Mouse (Mus musculus): Measurements from ENCODE around the gene Map3k21. TPM values are rescaled to one million over a fixed set of nuclear protein-coding genes. Genes with fewer than 3 reads are reported as not detected.

Map3k21 gene
- total and polyA plus RNA-seq, 2 experiments from 2014 or later: 0.89 to 3.7 TPM

DNA sequence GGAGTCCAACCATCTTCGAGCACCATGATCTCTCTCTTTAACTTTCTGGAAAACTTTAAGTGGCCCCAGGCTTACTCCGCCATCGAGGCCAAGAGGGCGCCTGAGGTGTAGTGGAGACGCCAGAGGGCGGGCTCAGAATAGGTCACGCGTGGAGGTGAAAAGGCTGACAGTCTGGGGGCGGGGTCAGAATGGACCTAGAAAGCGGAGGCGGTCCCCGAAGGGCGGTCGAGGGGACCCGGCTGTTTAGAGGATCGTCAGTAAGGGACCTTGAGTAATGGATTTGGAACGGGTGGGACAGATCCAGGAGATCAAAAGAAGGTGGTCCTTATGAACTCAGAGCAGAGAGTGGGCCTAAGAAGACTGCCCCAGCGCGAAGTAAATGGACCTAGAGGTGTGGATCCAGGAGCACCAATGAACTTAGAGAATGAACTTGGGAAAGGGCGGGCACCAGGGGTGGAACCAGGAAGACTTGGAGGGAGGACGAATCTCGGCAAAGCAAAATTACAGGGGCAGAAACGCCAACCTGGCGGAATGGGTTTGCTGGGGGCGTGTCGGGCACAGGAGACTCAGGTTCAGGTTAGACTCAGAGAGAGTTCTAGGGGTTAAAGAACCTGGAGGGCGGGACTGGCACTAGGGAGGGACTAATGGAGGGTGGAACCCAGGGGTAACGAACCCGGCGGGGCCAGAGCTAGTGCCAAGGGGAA lies 437 bp upstream of the Map3k21 start:
- H3K27ac ChIP-seq: no peak overlapping the region
- H3K9me3 ChIP-seq (ENCODE audit: low read length): no peaks in the 10 kb centered on the region
- ATAC-seq: no peak
- 0 out of 2 replicates have a peak, but pooled peaks cover 6% of the 10 kb centered on the region for H3K4me1 ChIP-seq (ENCODE audit: insufficient read depth, low read length)
- peak overlapping the region; percentile 98 for H3K4me2 ChIP-seq (ENCODE audit: low read depth, low read length)
- no peak for DNase-seq (ENCODE audit: low spot score)
- no peaks in the 10 kb centered on the region for H3K36me3 ChIP-seq (ENCODE audit: insufficient read depth, low read length)
- peak overlapping the region; percentile 63 for H3K9ac ChIP-seq (replicated peaks; ENCODE audit: low read length)
- 5% methylated on average over 30 of the region's 30 CpGs for WGBS
- H3K27me3 ChIP-seq (ENCODE audit: insufficient read depth, low read length): peaks cover 29% of the 10 kb centered on the region
- TF ChIP-seq CTCF (IDR thresholded peaks at IDR 0.05; ENCODE audit: low read depth): no peak
- peak overlapping the region; percentile 57 for H3K4me3 ChIP-seq (ENCODE audit: low read length)

DNA sequence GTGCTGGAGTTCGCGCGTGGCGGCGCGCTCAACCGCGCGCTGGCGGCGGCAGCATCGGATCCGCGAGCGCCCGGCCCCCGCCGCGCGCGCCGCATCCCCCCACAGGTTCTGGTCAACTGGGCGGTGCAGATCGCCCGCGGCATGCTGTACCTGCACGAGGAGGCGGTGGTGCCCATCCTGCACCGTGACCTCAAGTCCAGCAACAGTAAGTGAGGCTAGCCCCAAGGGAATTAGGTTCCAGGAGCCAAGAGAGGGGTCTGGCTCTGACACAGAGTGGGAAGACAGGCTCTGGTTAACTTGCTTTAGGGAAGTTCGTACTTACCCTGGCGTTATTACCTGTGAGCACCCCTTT lies 955 bp downstream of the Map3k21 start:
- H3K9ac ChIP-seq (replicated peaks; ENCODE audit: low read length): peak overlapping the region; percentile 63
- ATAC-seq: no peak; the same call in 1 of the 2 replicates
- no peaks in the 10 kb centered on the region for H3K9me3 ChIP-seq (ENCODE audit: low read length)
- H3K27me3 ChIP-seq (ENCODE audit: insufficient read depth, low read length): peaks cover 29% of the 10 kb centered on the region
- 0 out of 2 replicates have a peak, but pooled peaks cover 6% of the 10 kb centered on the region for H3K4me1 ChIP-seq (ENCODE audit: insufficient read depth, low read length)
- TF ChIP-seq CTCF (IDR thresholded peaks at IDR 0.05; ENCODE audit: low read depth): no peak
- no peak for DNase-seq (ENCODE audit: low spot score)
- H3K27ac ChIP-seq: no peak overlapping the region
- H3K4me2 ChIP-seq (ENCODE audit: low read depth, low read length): peak overlapping the region; percentile 98
- peak overlapping the region; percentile 57 for H3K4me3 ChIP-seq (ENCODE audit: low read length)
- 3% methylated on average over 27 of the region's 31 CpGs for WGBS
- no peaks in the 10 kb centered on the region for H3K36me3 ChIP-seq (ENCODE audit: insufficient read depth, low read length)

DNA sequence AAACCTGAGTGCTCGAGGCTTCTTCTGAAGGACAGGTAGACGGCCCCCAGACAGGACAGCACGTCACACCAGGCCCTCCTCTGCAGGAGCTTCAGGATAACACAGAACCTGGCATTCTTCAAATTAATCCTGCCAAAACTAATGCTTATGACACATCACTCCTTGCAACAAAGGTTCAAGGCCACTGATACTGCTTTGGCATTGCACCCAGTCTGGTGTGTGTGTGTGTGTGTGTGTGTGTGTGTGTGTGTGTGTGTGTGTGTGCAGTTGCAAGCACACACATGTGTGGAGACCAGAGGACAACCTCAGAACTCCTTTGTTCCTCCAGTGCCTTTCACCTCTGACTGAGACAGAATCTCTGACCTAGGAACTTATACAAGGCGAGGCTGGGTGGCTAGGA lies 3.0 kb downstream of the Map3k21 start:
- ATAC-seq (no peak), DNase-seq (ENCODE audit: low spot score) (no peak)
- Histone ChIP-seq H3K4me3 (ENCODE audit: low read length) (no peak overlapping the region), H3K9me3 (ENCODE audit: low read length) (no peaks in the 10 kb centered on the region), H3K27ac (no peak overlapping the region), H3K4me2 (ENCODE audit: low read depth, low read length) (no peak overlapping the region), H3K4me1 (ENCODE audit: insufficient read depth, low read length) (0 out of 2 replicates have a peak, but pooled peaks cover 6% of the 10 kb centered on the region), H3K36me3 (ENCODE audit: insufficient read depth, low read length) (no peaks in the 10 kb centered on the region), H3K27me3 (ENCODE audit: insufficient read depth, low read length) (peaks cover 29% of the 10 kb centered on the region), H3K9ac (replicated peaks; ENCODE audit: low read length) (no peak overlapping the region)
- 86% methylated on average over 4 of the region's 4 CpGs for WGBS
- no peak for TF ChIP-seq CTCF (IDR thresholded peaks at IDR 0.05; ENCODE audit: low read depth)

DNA sequence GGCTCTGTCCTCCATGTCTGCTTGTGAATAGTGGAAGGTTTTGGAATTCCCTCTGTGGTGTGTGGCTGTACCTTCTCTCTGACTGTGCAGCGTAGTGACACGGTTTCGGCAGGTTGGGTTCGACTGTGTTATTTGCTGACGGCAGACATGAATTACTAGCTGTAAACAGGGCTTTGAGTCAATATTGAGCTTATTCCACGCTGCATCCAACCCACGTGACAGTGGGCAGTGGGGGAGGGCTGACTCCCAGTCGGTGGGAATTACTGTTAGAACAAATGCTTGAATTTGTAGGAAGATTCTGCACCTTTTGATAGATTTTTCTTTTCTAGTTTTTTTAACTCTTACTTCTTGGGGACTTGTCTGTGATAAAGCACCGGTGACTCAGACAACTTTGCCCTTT lies 4.1 kb downstream of the Map3k21 start:
- Histone ChIP-seq H3K36me3 (ENCODE audit: insufficient read depth, low read length) (no peaks in the 10 kb centered on the region), H3K4me1 (ENCODE audit: insufficient read depth, low read length) (0 out of 2 replicates have a peak, but pooled peaks cover 6% of the 10 kb centered on the region), H3K27me3 (ENCODE audit: insufficient read depth, low read length) (peaks cover 27% of the 10 kb centered on the region), H3K9me3 (ENCODE audit: low read length) (no peaks in the 10 kb centered on the region), H3K4me2 (ENCODE audit: low read depth, low read length) (no peak overlapping the region), H3K9ac (replicated peaks; ENCODE audit: low read length) (no peak overlapping the region), H3K27ac (no peak overlapping the region), H3K4me3 (ENCODE audit: low read length) (no peak overlapping the region)
- WGBS: 84% methylated on average over 9 of the region's 9 CpGs
- ATAC-seq (no peak), DNase-seq (ENCODE audit: low spot score) (no peak)
- no peak for TF ChIP-seq CTCF (IDR thresholded peaks at IDR 0.05; ENCODE audit: low read depth)

DNA sequence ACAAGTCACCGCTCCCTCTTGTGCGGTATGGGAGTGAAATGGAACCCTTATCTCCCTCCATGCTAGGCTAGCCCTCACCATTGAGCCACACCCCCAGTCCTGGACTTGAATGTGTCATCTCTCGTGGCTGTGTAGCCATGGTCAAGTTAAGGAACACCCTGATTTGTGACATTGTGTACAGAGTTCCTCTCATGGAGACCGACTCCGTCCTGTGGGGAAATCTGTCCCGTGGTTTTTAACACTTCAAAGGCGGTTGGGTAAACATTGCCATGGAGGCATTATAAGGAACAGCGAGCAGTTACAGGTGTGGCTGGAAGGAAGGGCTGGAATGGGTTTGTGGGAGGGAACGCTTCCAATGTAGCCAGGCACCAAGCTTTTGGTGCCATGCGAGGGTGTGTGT lies 6.8 kb downstream of the Map3k21 start:
- Histone ChIP-seq H3K36me3 (ENCODE audit: insufficient read depth, low read length) (no peaks in the 10 kb centered on the region), H3K4me1 (ENCODE audit: insufficient read depth, low read length) (no peaks in the 10 kb centered on the region), H3K4me2 (ENCODE audit: low read depth, low read length) (no peak overlapping the region), H3K27me3 (ENCODE audit: insufficient read depth, low read length) (peaks cover 1% of the 10 kb centered on the region; the same call in 1 of the 2 replicates), H3K9me3 (ENCODE audit: low read length) (no peaks in the 10 kb centered on the region), H3K27ac (no peak overlapping the region), H3K9ac (replicated peaks; ENCODE audit: low read length) (no peak overlapping the region), H3K4me3 (ENCODE audit: low read length) (no peak overlapping the region)
- WGBS: 81% methylated on average over 10 of the region's 10 CpGs
- ATAC-seq: no peak
- no peak for DNase-seq (ENCODE audit: low spot score)
- no peak for TF ChIP-seq CTCF (IDR thresholded peaks at IDR 0.05; ENCODE audit: low read depth)

DNA sequence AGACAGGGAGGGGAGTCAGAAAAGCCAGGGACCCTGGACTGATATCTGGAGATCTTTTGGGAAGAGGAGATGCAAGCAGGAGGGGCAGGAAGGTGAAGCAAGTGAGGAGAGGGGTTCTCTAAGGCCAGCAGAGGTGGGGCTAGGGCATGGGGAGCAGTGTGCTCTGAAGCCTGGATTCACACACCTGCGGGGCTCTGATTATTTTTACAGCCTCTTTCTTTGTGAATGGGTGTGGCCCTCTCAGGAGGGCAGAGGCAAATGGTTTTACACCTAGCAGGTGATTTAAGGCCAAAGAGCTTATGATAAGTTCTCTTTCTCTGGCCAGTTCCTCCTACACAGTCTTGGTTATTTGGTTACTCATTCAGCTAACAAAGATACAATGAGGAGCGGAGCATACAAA lies 8.5 kb downstream of the Map3k21 start:
- H3K27me3 ChIP-seq (ENCODE audit: insufficient read depth, low read length): no peaks in the 10 kb centered on the region
- no peaks in the 10 kb centered on the region for H3K36me3 ChIP-seq (ENCODE audit: insufficient read depth, low read length)
- H3K4me3 ChIP-seq (ENCODE audit: low read length): no peak overlapping the region
- DNase-seq (ENCODE audit: low spot score): no peak
- no peak for ATAC-seq
- H3K9ac ChIP-seq (replicated peaks; ENCODE audit: low read length): no peak overlapping the region
- H3K27ac ChIP-seq: no peak overlapping the region
- TF ChIP-seq CTCF (IDR thresholded peaks at IDR 0.05; ENCODE audit: low read depth): no peak
- H3K4me1 ChIP-seq (ENCODE audit: insufficient read depth, low read length): no peaks in the 10 kb centered on the region
- 96% methylated on average over 2 of the region's 2 CpGs for WGBS
- no peak overlapping the region for H3K4me2 ChIP-seq (ENCODE audit: low read depth, low read length)
- H3K9me3 ChIP-seq (ENCODE audit: low read length): no peaks in the 10 kb centered on the region

DNA sequence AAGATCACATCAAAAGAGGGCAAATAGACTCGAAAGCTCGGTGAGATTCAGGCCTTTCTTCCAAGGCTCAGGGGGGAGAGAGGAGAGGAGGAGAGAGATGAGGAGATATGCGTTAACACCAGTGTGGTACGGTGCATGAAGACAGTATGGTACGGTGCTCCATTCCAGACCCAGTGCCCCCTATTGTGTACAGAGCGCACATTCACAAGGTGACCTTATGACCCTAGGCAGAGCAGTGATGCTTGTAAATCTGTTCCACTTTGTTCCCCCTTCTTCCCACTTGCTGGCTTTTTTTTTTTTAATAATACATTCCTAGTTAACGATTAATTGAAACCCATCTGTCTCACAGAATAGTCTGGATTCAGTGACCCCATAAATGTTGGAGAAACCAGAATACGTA lies 9.3 kb downstream of the Map3k21 start:
- no peak overlapping the region for H3K27ac ChIP-seq

More for the DNA sequence above, 9.3 kb downstream of the Map3k21 start:
- H3K4me2 ChIP-seq (ENCODE audit: low read depth, low read length): no peak overlapping the region
- no peak for ATAC-seq
- no peak for TF ChIP-seq CTCF (IDR thresholded peaks at IDR 0.05; ENCODE audit: low read depth)
- no peaks in the 10 kb centered on the region for H3K9me3 ChIP-seq (ENCODE audit: low read length)
- H3K27me3 ChIP-seq (ENCODE audit: insufficient read depth, low read length): no peaks in the 10 kb centered on the region
- WGBS: 45% methylated on average over 8 of the region's 8 CpGs
- no peaks in the 10 kb centered on the region for H3K36me3 ChIP-seq (ENCODE audit: insufficient read depth, low read length)
- H3K9ac ChIP-seq (replicated peaks; ENCODE audit: low read length): no peak overlapping the region
- no peaks in the 10 kb centered on the region for H3K4me1 ChIP-seq (ENCODE audit: insufficient read depth, low read length)
- no peak for DNase-seq (ENCODE audit: low spot score)
- no peak overlapping the region for H3K4me3 ChIP-seq (ENCODE audit: low read length)

Data from hindbrain, postnatal 0 days (tissue).